In genomic region chr9:41228425-41229224, GRCm38 (mm10) we compare ENCODE assay signal across 8 mouse cellular contexts.
A peak's percentile ranks its signal among the peaks of the same experiment; 100 is the strongest.
DNase-seq lines count a peak whose midpoint lies in the region; ATAC-seq lines count a peak whose summit lies in the region.

No protein-coding gene starts in this region.

- H3K4me1 ChIP-seq in forebrain, embryonic 13.5 days = peaks cover 37% of the 10 kb centered on the region
- peaks cover 23% of the 10 kb centered on the region for H3K4me1 ChIP-seq in neural tube, embryonic 15.5 days

- peak overlapping the region; percentile 67 for H3K4me2 ChIP-seq in forebrain, embryonic 13.5 days
- peak overlapping the region; percentile 72 for H3K4me2 ChIP-seq in neural tube, embryonic 15.5 days

- H3K36me3 ChIP-seq in forebrain, embryonic 13.5 days (ENCODE audit: poor library complexity, severe bottlenecking) = no peaks in the 10 kb centered on the region
- H3K36me3 ChIP-seq in neural tube, embryonic 15.5 days = no peaks in the 10 kb centered on the region

- peak overlapping the region; percentile 68 for H3K9ac ChIP-seq in forebrain, embryonic 13.5 days
- H3K9ac ChIP-seq in neural tube, embryonic 15.5 days (replicated peaks) = peak overlapping the region; percentile 54

- H3K27me3 ChIP-seq in forebrain, embryonic 13.5 days = no peaks in the 10 kb centered on the region
- H3K27me3 ChIP-seq in neural tube, embryonic 15.5 days (replicated peaks) = no peaks in the 10 kb centered on the region

- intact Hi-C loops in heart, postnatal 14 days (cut with DNase I) = loop anchor here (1.0 to 10.0 kb wide), 4 partner anchors 162 to 1046 kb away; no protein-coding TSS in a partner anchor

- H3K27ac ChIP-seq in forebrain, embryonic 13.5 days = peak overlapping the region; percentile 90
- peak overlapping the region; percentile 90 for H3K27ac ChIP-seq in neural tube, embryonic 15.5 days (replicated peaks)

- peak; percentile 78 to 82 for DNase-seq in CD8-positive naive resting alpha-beta T cell, adult 2 months (ENCODE audit: low read depth in 2 of 2, low spot score in 2 of 2)
- DNase-seq in c-Kit-positive CD71-negative TER-119-negative erythroid progenitor cells, embryonic 14.5 days (ENCODE audit: low read depth) = peak; percentile 74
- DNase-seq in heart, postnatal 14 days = peak; percentile 90 to 95
- peak; percentile 93 for DNase-seq in layer of hippocampus, adult 11-12 months (ENCODE audit: low spot score)
- peak; percentile 86 to 87 for DNase-seq in lung, adult 18-20 months
- peak; percentile 71 for DNase-seq in testis, postnatal 14 days (ENCODE audit: low spot score)

- H3K4me3 ChIP-seq in forebrain, embryonic 13.5 days = peak overlapping the region; percentile 39
- peak overlapping the region; percentile 39 for H3K4me3 ChIP-seq in neural tube, embryonic 15.5 days (replicated peaks)

- ATAC-seq in forebrain, embryonic 13.5 days = peak; percentile 95
- peak; percentile 94 for ATAC-seq in neural tube, embryonic 15.5 days (ENCODE audit: low FRiP score)

- H3K9me3 ChIP-seq in forebrain, embryonic 13.5 days (replicated peaks) = no peaks in the 10 kb centered on the region
- no peaks in the 10 kb centered on the region for H3K9me3 ChIP-seq in neural tube, embryonic 15.5 days (replicated peaks)

- 5% methylated on average over 29 of the region's 29 CpGs for WGBS in forebrain, embryonic 13.5 days
- WGBS in neural tube, embryonic 15.5 days = 6% methylated on average over 29 of the region's 29 CpGs

Comparison
In these comparisons a context has a peak if more than half of its experiments do, and no peak if none do; other contexts are left out.
1. Peak in every context shown above with its lines: DNase-seq, ATAC-seq, H3K4me3 ChIP-seq and H3K27ac ChIP-seq.